Mouse (Mus musculus) fibroblast of lung, adult 2 months (primary cell): ENCODE measurements around the gene Olfr661.

Experiments
- DNase-seq: peaks from one replicate; pipeline ENCODE4 v3.0.0-alpha.2; 2011; ENCODE audit warnings: low read depth

Gene Olfr661

GRCm38 (mm10) chr7:104686201-104686600, at the start of gene Olfr661:
TSS of gene Olfr661 (plus strand) at chr7:104686501.
- DNase-seq = no peak

DNA sequence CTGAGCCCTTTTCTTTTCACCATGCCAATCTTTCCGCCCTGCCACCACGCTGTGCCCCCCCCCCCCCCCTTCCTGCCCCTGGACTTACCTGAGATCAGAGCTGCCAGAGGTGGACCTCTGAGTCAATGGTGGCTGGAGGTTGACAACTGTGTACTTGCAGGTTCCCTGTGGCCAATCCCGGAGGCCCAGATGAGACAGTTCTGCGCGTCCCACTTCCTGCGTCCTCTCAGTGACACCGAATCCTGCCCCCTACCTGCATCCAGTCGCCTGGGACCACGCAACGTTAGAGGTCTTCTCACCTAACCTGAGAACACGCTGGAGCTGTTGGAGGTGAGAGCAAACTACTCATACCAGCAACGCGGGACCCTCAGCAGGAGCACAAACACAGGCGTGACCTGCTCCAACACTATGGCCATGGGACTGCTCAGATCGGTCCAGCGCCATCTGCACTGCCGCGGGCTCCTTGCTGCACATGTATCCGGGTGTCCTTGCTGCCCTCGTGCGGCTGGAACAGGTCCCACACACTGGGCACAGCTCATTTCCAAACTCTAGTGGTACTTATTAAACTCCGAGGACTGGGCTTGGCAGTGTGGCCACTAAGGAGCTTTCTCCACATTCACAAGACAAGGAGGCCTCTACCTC, 39.3 kb upstream of the Olfr661 start, which contains the start of gene Olfr658:
TSS of gene Olfr658 (minus strand) at position 465 of the 642 bp plus-strand sequence.
- no peak for DNase-seq

DNA sequence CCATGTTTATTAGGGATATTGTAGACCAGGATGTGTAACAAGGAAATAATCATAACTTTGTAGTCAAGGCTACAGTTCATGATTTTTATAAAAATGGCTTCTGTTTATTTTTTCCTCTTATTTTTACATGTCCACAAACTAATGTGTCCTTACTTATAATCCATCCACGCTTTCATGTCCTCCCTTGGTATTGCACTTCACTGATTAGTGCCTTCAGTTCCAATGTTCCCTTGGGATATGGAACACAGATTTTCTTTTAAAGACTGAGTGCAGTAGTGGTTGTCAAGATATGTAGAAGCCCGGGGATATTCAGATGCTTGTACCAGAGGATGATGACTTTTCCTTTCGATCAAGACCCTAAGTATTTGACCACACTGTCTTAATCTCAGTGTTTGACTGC, 19.8 kb upstream of the Olfr661 start, which contains the start of gene Olfr659:
TSS of gene Olfr659 (plus strand) at position 301 of the 400 bp plus-strand sequence.
- no peak for DNase-seq
